Mouse (Mus musculus) cortical plate, adult 2 months (tissue): ENCODE data around the gene Olig2.

ENCODE experiments used
- CTCF ChIP-seq: fragments of 200-500 bp; IDR thresholded peaks from 2 replicates; pipeline ENCODE4 v1.5.1; 2011; ENCODE audit warnings: mild to moderate bottlenecking, control low read depth, low read length; ENCODE audit not compliant: insufficient read depth; ENCODE audit errors: extremely low read depth
- POLR2A ChIP-seq: fragments of 200-500 bp; IDR thresholded peaks from 2 replicates; pipeline ENCODE4 v1.6.1; 2011; ENCODE audit warnings: mild to moderate bottlenecking, low read length, control low read depth; ENCODE audit not compliant: insufficient read depth; ENCODE audit errors: extremely low read depth

GRCm38 (mm10) chr16:91262467-91263220, 37.4 kb downstream of the Olig2 start:
- TF ChIP-seq POLR2A (no peak), CTCF (no peak)
